Comparison of ENCODE assay signal across 20 mouse cellular contexts in genomic region chr3:98855160-98855559, GRCm38 (mm10). TPM values are rescaled to one million over a fixed set of nuclear protein-coding genes. Genes with fewer than 3 reads are reported as not detected.
DNase-seq lines count a peak whose midpoint lies in the region; ATAC-seq lines count a peak whose summit lies in the region.
"Had no signal": no experiment of that assay in that cellular context is flagged by ENCODE, and none has a peak within 500 bp of the region (broad histone marks: within the 10 kb centered on the region; RNA-seq: fewer than 3 reads in every experiment).

No protein-coding gene starts in this region.

- WGBS in heart, embryonic 13.5 days, result 49% methylated on average over 3 of the region's 3 CpGs
- 28% methylated on average over 3 of the region's 3 CpGs for WGBS in liver, embryonic 12.5 days (ENCODE audit: insufficient replicate concordance)
- WGBS in hindbrain, embryonic 16.5 days, result 89% methylated on average over 3 of the region's 3 CpGs

- H3K4me1 ChIP-seq in heart, embryonic 13.5 days, result peaks cover 33% of the 10 kb centered on the region
- H3K4me1 ChIP-seq in liver, embryonic 12.5 days, result peaks cover 57% of the 10 kb centered on the region
- H3K4me1 ChIP-seq in hindbrain, embryonic 16.5 days (ENCODE audit: control insufficient read depth, insufficient read depth, low read depth, low read length), result no peaks in the 10 kb centered on the region
- H3K4me1 ChIP-seq: midbrain, embryonic 15.5 days had no signal

- no peaks in the 10 kb centered on the region for H3K9me3 ChIP-seq in heart, embryonic 13.5 days
- H3K9me3 ChIP-seq in liver, embryonic 12.5 days (replicated peaks), result no peaks in the 10 kb centered on the region
- H3K9me3 ChIP-seq in hindbrain, embryonic 16.5 days (ENCODE audit: control insufficient read depth, low read length), result no peaks in the 10 kb centered on the region
- H3K9me3 ChIP-seq: midbrain, embryonic 15.5 days had no signal

- intact Hi-C loops in heart, postnatal 10 days (cut with DNase I), result no loop called here

- no peaks in the 10 kb centered on the region for H3K27me3 ChIP-seq in heart, embryonic 13.5 days (replicated peaks)
- H3K27me3 ChIP-seq in liver, embryonic 12.5 days (replicated peaks), result no peaks in the 10 kb centered on the region
- H3K27me3 ChIP-seq in hindbrain, embryonic 16.5 days (replicated peaks; ENCODE audit: control insufficient read depth, insufficient read depth, low read length), result no peaks in the 10 kb centered on the region
- H3K27me3 ChIP-seq: CH12.LX; midbrain, embryonic 15.5 days had no signal

- no peaks in the 10 kb centered on the region for H3K36me3 ChIP-seq in heart, embryonic 13.5 days
- no peaks in the 10 kb centered on the region for H3K36me3 ChIP-seq in liver, embryonic 12.5 days
- H3K36me3 ChIP-seq in hindbrain, embryonic 16.5 days (ENCODE audit: control insufficient read depth, insufficient read depth, low read length), result no peaks in the 10 kb centered on the region
- H3K36me3 ChIP-seq: midbrain, embryonic 15.5 days had no signal

- H3K9ac ChIP-seq in heart, embryonic 13.5 days, result no peak overlapping the region
- peak overlapping the region; percentile 58; the same call in 1 of the 2 replicates for H3K9ac ChIP-seq in liver, embryonic 12.5 days
- no peak overlapping the region for H3K9ac ChIP-seq in hindbrain, embryonic 16.5 days (ENCODE audit: low read depth, low read length)
- H3K9ac ChIP-seq: midbrain, embryonic 15.5 days had no signal

- peak overlapping the region; percentile 36; the same call in 1 of the 2 replicates for H3K27ac ChIP-seq in heart, embryonic 13.5 days (replicated peaks)
- H3K27ac ChIP-seq in liver, embryonic 12.5 days, result peak overlapping the region; percentile 85
- H3K27ac ChIP-seq in hindbrain, embryonic 16.5 days (ENCODE audit: low read depth, low read length), result no peak overlapping the region
- H3K27ac ChIP-seq: midbrain, embryonic 15.5 days had no signal

- peak; percentile 75; the same call in 1 of the 2 replicates for ATAC-seq in heart, embryonic 13.5 days (ENCODE audit: extremely low read depth, insufficient number of reproducible peaks, low FRiP score, low TSS enrichment)
- ATAC-seq in liver, embryonic 12.5 days, result peak; percentile 96
- ATAC-seq in hindbrain, embryonic 16.5 days, result no peak
- ATAC-seq: midbrain, embryonic 15.5 days had no signal

- H3K4me3 ChIP-seq in heart, embryonic 13.5 days, result no peak overlapping the region
- H3K4me3 ChIP-seq in liver, embryonic 12.5 days, result no peak overlapping the region
- no peak overlapping the region for H3K4me3 ChIP-seq in hindbrain, embryonic 16.5 days (ENCODE audit: low read length)
- H3K4me3 ChIP-seq: midbrain, embryonic 15.5 days had no signal

- no peak overlapping the region for H3K4me2 ChIP-seq in heart, embryonic 13.5 days
- peak overlapping the region; percentile 47 for H3K4me2 ChIP-seq in liver, embryonic 12.5 days
- H3K4me2 ChIP-seq in hindbrain, embryonic 16.5 days (ENCODE audit: low read length), result no peak overlapping the region
- H3K4me2 ChIP-seq: midbrain, embryonic 15.5 days had no signal

- peak; percentile 41 for DNase-seq in adrenal gland, postnatal 10 days
- DNase-seq in adrenal gland, postnatal 14 days, result no peak
- no peak for DNase-seq in heart, postnatal 10 days
- DNase-seq in MEL-GATA-1-ER (ENCODE audit: extremely low read depth, low read depth), result peak; percentile 87
- DNase-seq in layer of hippocampus, adult 8-10 months (ENCODE audit: low spot score in 2 of 2), result no peak
- DNase-seq: cerebellum, adult 2 months; thymus, postnatal 4 days had no signal

RNA-seq across cellular contexts. Expression of gene Hsd3b1, which starts 4.4 kb away (rescaled TPM):
- total RNA-seq in adrenal gland, postnatal 10 days (2021), result 1,000 to 10,000 TPM; 4,410 to 4,611 TPM
- total RNA-seq in adrenal gland, postnatal 14 days (2021), result 6,308 and 6,460 TPM in 2 replicates
- 0.98 and 1.1 TPM in 2 replicates for polyA plus RNA-seq in heart, embryonic 13.5 days (2015; fragmentation: Nextera tagmentation; extraction: Ambion mirVana)
- total RNA-seq in heart, postnatal 10 days (2021), result not detected
- polyA plus RNA-seq in liver, embryonic 12.5 days (2016; fragmentation: Nextera tagmentation; extraction: Ambion mirVana), result 11.0 and 11.7 TPM in 2 replicates
- polyA plus RNA-seq in hindbrain, embryonic 16.5 days (2015; fragmentation: Nextera tagmentation; extraction: Ambion mirVana), result not detected in 2 replicates
- total RNA-seq in layer of hippocampus, adult 8-10 months (2022), result 1 to 10 TPM; 2.6 to 4.4 (median 3.9) TPM
- total RNA-seq: CH12.LX; heart, postnatal 25 days; layer of hippocampus, postnatal 10 days; left cerebral cortex, postnatal 25 days had no signal
- polyA plus RNA-seq: cerebellum, adult 2 months; cortical plate, adult 2 months; frontal cortex, adult 2 months; midbrain, embryonic 15.5 days; spleen, adult 2 months had no signal

RNA-seq across cellular contexts. Expression of gene Hao2, which starts 37.9 kb away (rescaled TPM):
- total RNA-seq in adrenal gland, postnatal 10 days (2021), result 100 to 1,000 TPM; 106 to 158 TPM
- 200 and 208 TPM in 2 replicates for total RNA-seq in adrenal gland, postnatal 14 days (2021)
- 0.09 and 0.20 TPM in 2 replicates for polyA plus RNA-seq in heart, embryonic 13.5 days (2015; fragmentation: Nextera tagmentation; extraction: Ambion mirVana)
- not detected for total RNA-seq in heart, postnatal 10 days (2021)
- polyA plus RNA-seq in liver, embryonic 12.5 days (2016; fragmentation: Nextera tagmentation; extraction: Ambion mirVana), result 0.71 and 0.88 TPM in 2 replicates
- polyA plus RNA-seq in hindbrain, embryonic 16.5 days (2015; fragmentation: Nextera tagmentation; extraction: Ambion mirVana), result not detected in 2 replicates
- total RNA-seq in layer of hippocampus, adult 8-10 months (2022), result not detected
- total RNA-seq: CH12.LX; heart, postnatal 25 days; layer of hippocampus, postnatal 10 days; left cerebral cortex, postnatal 25 days had no signal
- polyA plus RNA-seq: cerebellum, adult 2 months; cortical plate, adult 2 months; frontal cortex, adult 2 months; midbrain, embryonic 15.5 days had no signal

RNA-seq across cellular contexts. Expression of gene Hsd3b6, which starts 40.9 kb away (rescaled TPM):
- total RNA-seq in adrenal gland, postnatal 10 days (2021), result 10 to 100 TPM; 37.2 to 39.7 TPM
- 47.6 and 62.0 TPM in 2 replicates for total RNA-seq in adrenal gland, postnatal 14 days (2021)
- polyA plus RNA-seq in heart, embryonic 13.5 days (2015; fragmentation: Nextera tagmentation; extraction: Ambion mirVana), result 63.0 and 122 TPM in 2 replicates
- total RNA-seq in heart, postnatal 10 days (2021), result not detected
- polyA plus RNA-seq in liver, embryonic 12.5 days (2016; fragmentation: Nextera tagmentation; extraction: Ambion mirVana), result 45.7 and 53.1 TPM in 2 replicates
- polyA plus RNA-seq in hindbrain, embryonic 16.5 days (2015; fragmentation: Nextera tagmentation; extraction: Ambion mirVana), result 0.19 and 0.40 TPM in 2 replicates
- total RNA-seq in layer of hippocampus, adult 8-10 months (2022), result not detected
- total RNA-seq: CH12.LX; gastrocnemius, postnatal 4 days; heart, postnatal 25 days; layer of hippocampus, postnatal 10 days; left cerebral cortex, postnatal 25 days; liver, adult 2 months had no signal
- polyA plus RNA-seq: cerebellum, adult 2 months; cortical plate, adult 2 months; frontal cortex, adult 2 months; liver, adult 2 months; spleen, adult 2 months had no signal

Comparison
In these comparisons a context has a peak if more than half of its experiments do, and no peak if none do; other contexts are left out.
1. DNase-seq: peak in adrenal gland, postnatal 10 days (single experiment) and MEL-GATA-1-ER (single experiment); none in adrenal gland, postnatal 14 days (single experiment), heart, postnatal 10 days (0 of 2) and layer of hippocampus, adult 8-10 months (0 of 2).
2. RNA of gene Hsd3b1, which starts 4.4 kb away (total RNA-seq): 6,308 to 6,460 TPM in adrenal gland, postnatal 14 days and 4,410 to 4,611 TPM in adrenal gland, postnatal 10 days; 2.6 to 4.4 TPM in layer of hippocampus, adult 8-10 months and not detected in heart, postnatal 10 days; every median in the first group is over 100 times any median in the second.
3. RNA of gene Hao2, which starts 37.9 kb away (total RNA-seq): 200 to 208 TPM in adrenal gland, postnatal 14 days and 106 to 158 TPM in adrenal gland, postnatal 10 days; not detected in layer of hippocampus, adult 8-10 months and not detected in heart, postnatal 10 days; every median in the first group is over 10 times any median in the second.
4. RNA of gene Hsd3b6, which starts 40.9 kb away (total RNA-seq): 47.6 to 62.0 TPM in adrenal gland, postnatal 14 days and 37.2 to 39.7 TPM in adrenal gland, postnatal 10 days; not detected in layer of hippocampus, adult 8-10 months and not detected in heart, postnatal 10 days; every median in the first group is over 10 times any median in the second.